Mouse (Mus musculus): ENCODE results near the gene Homer2. TPM values are rescaled to one million over a fixed set of nuclear protein-coding genes. Genes with fewer than 3 reads are reported as not detected.

Homer2 gene
- polyA plus RNA-seq, 1 experiment, result 1.1 TPM

DNA sequence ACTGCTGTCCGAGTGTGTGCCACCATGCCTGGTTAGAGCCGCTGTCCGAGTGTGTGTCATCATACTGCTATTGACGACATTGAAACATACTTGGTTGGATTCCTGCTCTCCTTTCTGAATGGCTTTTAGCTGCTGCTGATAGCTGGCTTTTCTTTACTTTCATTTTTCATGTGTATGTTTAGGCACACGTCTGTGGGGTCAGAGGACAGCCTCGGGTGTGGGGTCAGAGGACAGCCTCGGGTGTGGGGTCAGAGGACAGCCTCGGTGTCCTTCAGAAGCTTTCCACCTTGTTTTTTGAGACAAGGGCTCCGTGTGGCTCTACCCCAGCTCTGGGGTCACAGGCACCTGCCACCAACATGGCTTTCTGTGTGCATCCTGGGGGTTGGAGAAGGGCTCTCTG is 114.6 kb downstream of the Homer2 start:
- Histone ChIP-seq H3K4me3 (ENCODE audit: insufficient read depth, low read depth, low read length) (no peak overlapping the region), H3K27me3 (replicated peaks; ENCODE audit: control insufficient read depth, insufficient read depth, low read length) (no peaks in the 10 kb centered on the region), H3K4me1 (ENCODE audit: control insufficient read depth, insufficient read depth, low read length) (0 out of 2 replicates have a peak, but pooled peaks cover 2% of the 10 kb centered on the region), H3K36me3 (ENCODE audit: control insufficient read depth, insufficient read depth, low read length) (peaks cover 27% of the 10 kb centered on the region), H3K27ac (ENCODE audit: insufficient read depth, low read depth, low read length) (no peak overlapping the region)
- 77% methylated on average over 9 of the region's 9 CpGs for WGBS
- no peak for DNase-seq
- no peak for TF ChIP-seq CTCF (conservative IDR thresholded peaks at IDR 0.05; ENCODE audit: insufficient read depth, insufficient read length, low read depth, low read length)
- no peak for TF ChIP-seq POLR2A (IDR thresholded peaks at IDR 0.05; ENCODE audit: low read depth, low read length)

DNA sequence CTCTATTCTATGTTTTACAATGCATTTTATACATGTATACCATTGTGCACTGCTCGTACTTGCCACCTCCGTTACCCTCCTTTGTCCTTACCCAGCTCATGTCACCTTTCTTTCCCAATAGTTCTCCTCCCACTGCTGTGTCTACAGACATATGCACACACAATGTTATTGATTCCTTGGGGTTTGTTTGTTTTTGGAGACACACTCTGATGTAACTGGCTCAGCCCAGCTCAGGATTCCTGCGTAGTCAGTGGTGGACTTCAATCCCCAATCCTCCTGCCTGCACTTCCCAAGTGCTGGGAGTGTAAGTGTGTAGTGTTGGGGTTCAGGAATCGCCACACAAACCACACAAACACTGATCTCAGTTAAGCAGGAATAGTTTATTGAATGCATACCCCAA is 120.1 kb downstream of the Homer2 start:
- Histone ChIP-seq H3K27ac (ENCODE audit: insufficient read depth, low read depth, low read length) (no peak overlapping the region), H3K4me3 (ENCODE audit: insufficient read depth, low read depth, low read length) (no peak overlapping the region), H3K36me3 (ENCODE audit: control insufficient read depth, insufficient read depth, low read length) (peaks cover 17% of the 10 kb centered on the region), H3K27me3 (replicated peaks; ENCODE audit: control insufficient read depth, insufficient read depth, low read length) (no peaks in the 10 kb centered on the region), H3K4me1 (ENCODE audit: control insufficient read depth, insufficient read depth, low read length) (peaks cover 8% of the 10 kb centered on the region; the same call in 1 of the 2 replicates)
- WGBS, result 91% methylated on average over 4 of the region's 4 CpGs
- DNase-seq, result no peak
- TF ChIP-seq POLR2A (IDR thresholded peaks at IDR 0.05; ENCODE audit: low read depth, low read length), result no peak
- TF ChIP-seq CTCF (conservative IDR thresholded peaks at IDR 0.05; ENCODE audit: insufficient read depth, insufficient read length, low read depth, low read length), result no peak

DNA sequence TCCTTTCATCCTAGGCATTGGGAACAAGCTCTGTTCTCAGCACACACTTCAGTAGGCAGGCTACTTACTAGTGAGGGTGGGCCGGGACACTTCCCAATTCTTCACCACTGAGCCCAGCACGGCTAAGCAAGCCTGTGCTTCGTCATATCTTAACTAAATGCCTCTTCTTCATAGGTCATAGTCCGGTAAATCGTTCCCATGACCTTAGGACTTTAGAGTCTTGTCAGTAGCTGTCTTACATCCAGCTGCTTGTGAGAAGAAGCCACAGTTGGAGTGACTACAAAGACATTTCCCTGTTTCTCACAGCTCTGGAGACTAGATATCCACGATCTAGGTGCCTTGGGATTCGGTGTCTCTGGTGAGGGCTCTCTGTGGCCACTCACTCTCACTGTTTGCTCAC is 122.0 kb downstream of the Homer2 start:
- no peak overlapping the region for H3K4me3 ChIP-seq (ENCODE audit: insufficient read depth, low read depth, low read length)
- TF ChIP-seq POLR2A (IDR thresholded peaks at IDR 0.05; ENCODE audit: low read depth, low read length), result no peak
- no peak for TF ChIP-seq CTCF (conservative IDR thresholded peaks at IDR 0.05; ENCODE audit: insufficient read depth, insufficient read length, low read depth, low read length)
- H3K27me3 ChIP-seq (replicated peaks; ENCODE audit: control insufficient read depth, insufficient read depth, low read length), result no peaks in the 10 kb centered on the region
- peaks cover 8% of the 10 kb centered on the region; the same call in 1 of the 2 replicates for H3K4me1 ChIP-seq (ENCODE audit: control insufficient read depth, insufficient read depth, low read length)
- DNase-seq, result peak; percentile 60
- peak overlapping the region; percentile 72 for H3K27ac ChIP-seq (ENCODE audit: insufficient read depth, low read depth, low read length)
- H3K36me3 ChIP-seq (ENCODE audit: control insufficient read depth, insufficient read depth, low read length), result peaks cover 9% of the 10 kb centered on the region
- WGBS, result 56% methylated on average over 7 of the region's 7 CpGs

DNA sequence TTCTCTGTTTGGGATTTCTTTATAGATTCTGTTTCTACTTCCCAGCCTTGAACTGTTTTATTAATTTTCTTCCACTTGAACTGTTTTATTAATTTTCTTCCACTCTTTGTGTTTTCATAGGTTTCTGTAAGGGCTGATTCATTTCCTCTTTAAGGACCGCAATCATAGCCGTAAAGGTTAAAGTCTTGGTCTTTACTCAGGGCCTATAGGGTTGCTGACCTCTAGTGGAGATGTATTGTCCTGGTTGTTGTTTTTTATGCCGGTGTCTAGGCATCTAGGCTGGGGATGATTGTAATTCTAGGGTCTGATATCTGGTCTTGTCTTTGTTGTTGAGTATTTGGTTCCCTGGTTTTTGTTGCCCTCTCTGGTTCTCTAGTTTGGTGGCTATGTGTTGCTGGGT is 123.8 kb downstream of the Homer2 start:
- DNase-seq, result no peak
- no peak for TF ChIP-seq POLR2A (IDR thresholded peaks at IDR 0.05; ENCODE audit: low read depth, low read length)
- TF ChIP-seq CTCF (conservative IDR thresholded peaks at IDR 0.05; ENCODE audit: insufficient read depth, insufficient read length, low read depth, low read length), result no peak
- no peaks in the 10 kb centered on the region for H3K27me3 ChIP-seq (replicated peaks; ENCODE audit: control insufficient read depth, insufficient read depth, low read length)
- H3K4me3 ChIP-seq (ENCODE audit: insufficient read depth, low read depth, low read length), result no peak overlapping the region
- H3K4me1 ChIP-seq (ENCODE audit: control insufficient read depth, insufficient read depth, low read length), result peaks cover 8% of the 10 kb centered on the region; the same call in 1 of the 2 replicates
- peaks cover 9% of the 10 kb centered on the region for H3K36me3 ChIP-seq (ENCODE audit: control insufficient read depth, insufficient read depth, low read length)
- no peak overlapping the region for H3K27ac ChIP-seq (ENCODE audit: insufficient read depth, low read depth, low read length)
- 71% methylated on average over 3 of the region's 3 CpGs for WGBS

DNA sequence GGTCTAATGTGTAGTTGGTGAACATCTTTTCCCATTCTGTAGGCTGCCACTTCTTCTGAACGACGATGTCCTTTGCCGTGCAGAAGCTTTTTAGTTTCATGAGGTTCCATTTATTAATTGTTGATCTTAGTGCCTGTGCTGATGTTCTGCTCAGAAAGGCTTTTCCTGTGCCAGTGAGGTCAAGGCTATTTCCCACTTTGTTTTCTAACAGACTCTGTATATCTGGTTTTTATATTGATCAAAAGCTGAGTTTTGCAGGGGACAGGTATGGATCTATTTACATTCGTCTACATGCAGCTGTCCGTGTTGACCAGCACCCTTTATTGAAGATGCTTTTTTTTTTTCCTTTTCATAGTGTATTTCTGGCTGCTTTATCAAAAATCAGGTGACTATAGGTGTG is 128.0 kb downstream of the Homer2 start:
- TF ChIP-seq POLR2A (IDR thresholded peaks at IDR 0.05; ENCODE audit: low read depth, low read length) (no peak), CTCF (conservative IDR thresholded peaks at IDR 0.05; ENCODE audit: insufficient read depth, insufficient read length, low read depth, low read length) (no peak)
- no peak for DNase-seq
- Histone ChIP-seq H3K36me3 (ENCODE audit: control insufficient read depth, insufficient read depth, low read length) (peaks cover 2% of the 10 kb centered on the region; the same call in 1 of the 2 replicates), H3K4me1 (ENCODE audit: control insufficient read depth, insufficient read depth, low read length) (no peaks in the 10 kb centered on the region), H3K27ac (ENCODE audit: insufficient read depth, low read depth, low read length) (no peak overlapping the region), H3K27me3 (replicated peaks; ENCODE audit: control insufficient read depth, insufficient read depth, low read length) (no peaks in the 10 kb centered on the region), H3K4me3 (ENCODE audit: insufficient read depth, low read depth, low read length) (no peak overlapping the region)
- 95% methylated on average over 5 of the region's 5 CpGs for WGBS

DNA sequence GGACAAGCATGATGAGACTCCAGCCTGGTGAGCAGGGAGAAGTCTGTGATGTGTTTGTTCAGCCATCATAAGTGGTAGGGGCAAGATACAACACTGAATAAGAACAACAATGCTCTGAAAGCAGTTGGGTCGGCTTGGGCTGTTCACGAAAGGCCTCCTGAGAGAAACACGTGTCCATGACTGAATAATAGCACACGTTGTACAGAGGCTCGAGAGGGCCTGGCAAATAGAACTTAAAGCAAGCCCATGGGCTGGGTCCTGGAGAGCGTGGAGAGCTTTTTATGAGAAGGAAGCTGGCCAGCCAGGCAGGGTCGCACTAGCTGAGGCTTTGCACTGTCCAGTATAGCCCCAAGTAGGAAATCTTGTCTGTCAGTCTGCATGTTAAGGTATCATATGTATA is 128.9 kb downstream of the Homer2 start:
- no peaks in the 10 kb centered on the region for H3K27me3 ChIP-seq (replicated peaks; ENCODE audit: control insufficient read depth, insufficient read depth, low read length)
- peaks cover 2% of the 10 kb centered on the region; the same call in 1 of the 2 replicates for H3K36me3 ChIP-seq (ENCODE audit: control insufficient read depth, insufficient read depth, low read length)
- H3K4me3 ChIP-seq (ENCODE audit: insufficient read depth, low read depth, low read length), result no peak overlapping the region
- WGBS, result 93% methylated on average over 7 of the region's 7 CpGs
- DNase-seq, result no peak
- no peaks in the 10 kb centered on the region for H3K4me1 ChIP-seq (ENCODE audit: control insufficient read depth, insufficient read depth, low read length)
- H3K27ac ChIP-seq (ENCODE audit: insufficient read depth, low read depth, low read length), result no peak overlapping the region
- TF ChIP-seq CTCF (conservative IDR thresholded peaks at IDR 0.05; ENCODE audit: insufficient read depth, insufficient read length, low read depth, low read length) (no peak), POLR2A (IDR thresholded peaks at IDR 0.05; ENCODE audit: low read depth, low read length) (no peak)

DNA sequence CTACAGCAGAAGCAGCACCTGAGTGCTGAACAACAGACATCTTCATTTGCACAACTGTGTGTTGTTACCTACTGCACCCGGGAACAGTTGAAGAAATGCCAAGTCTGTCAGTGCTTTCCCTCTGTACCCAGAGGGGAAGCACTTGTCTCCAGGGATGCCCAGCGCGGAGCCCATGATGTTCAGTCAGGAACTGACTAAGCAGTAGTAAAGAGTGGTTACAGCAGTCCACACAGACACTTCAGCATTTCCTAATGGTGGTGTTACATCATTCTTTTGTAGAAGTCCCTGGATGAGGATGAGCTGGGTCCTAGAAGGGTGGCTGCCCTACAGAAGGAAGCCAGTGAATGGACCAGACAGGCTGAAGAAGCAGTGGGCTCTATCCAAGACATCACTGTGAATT is 129.5 kb downstream of the Homer2 start:
- H3K4me3 ChIP-seq (ENCODE audit: insufficient read depth, low read depth, low read length), result no peak overlapping the region
- WGBS, result 86% methylated on average over 3 of the region's 3 CpGs
- H3K36me3 ChIP-seq (ENCODE audit: control insufficient read depth, insufficient read depth, low read length), result peaks cover 2% of the 10 kb centered on the region; the same call in 1 of the 2 replicates
- no peaks in the 10 kb centered on the region for H3K27me3 ChIP-seq (replicated peaks; ENCODE audit: control insufficient read depth, insufficient read depth, low read length)
- H3K27ac ChIP-seq (ENCODE audit: insufficient read depth, low read depth, low read length), result no peak overlapping the region
- TF ChIP-seq CTCF (conservative IDR thresholded peaks at IDR 0.05; ENCODE audit: insufficient read depth, insufficient read length, low read depth, low read length) (no peak), POLR2A (IDR thresholded peaks at IDR 0.05; ENCODE audit: low read depth, low read length) (no peak)
- no peak for DNase-seq
- peaks cover under 1% of the 10 kb centered on the region; the same call in 1 of the 2 replicates for H3K4me1 ChIP-seq (ENCODE audit: control insufficient read depth, insufficient read depth, low read length)

Data from kidney, adult 2 months (tissue).